Mouse (Mus musculus): ENCODE measurements at regions not wholly inside any gene's neighbourhood (a gene's known extent, or its start where the extent isn't known, plus 50 kb on each side); places are given as distances from the start of the nearest gene placed in this dataset.

DNA sequence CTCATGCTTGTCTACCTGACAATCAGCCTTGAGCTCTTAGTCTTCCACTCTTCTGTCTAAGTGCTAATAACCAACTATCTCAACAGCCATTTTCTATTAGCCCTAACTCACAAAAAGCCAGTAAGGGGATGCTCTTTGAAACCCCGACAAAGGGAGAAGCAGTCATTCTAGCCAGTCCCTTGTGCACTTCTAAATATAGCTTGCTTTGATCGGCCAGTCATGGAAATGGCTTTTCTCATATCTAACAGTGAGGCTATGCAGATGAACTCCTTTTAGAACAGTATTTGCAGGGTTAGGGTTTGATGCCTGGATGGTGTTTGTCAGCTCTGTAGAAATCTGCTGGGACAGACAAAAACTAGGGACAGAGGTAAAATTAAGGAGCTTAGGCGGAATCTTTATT lies 54.5 kb upstream of the Arg1 start:
- Histone ChIP-seq H3K4me2 (replicated peaks) (no peak overlapping the region), H3K27me3 (replicated peaks) (no peaks in the 10 kb centered on the region), H3K9ac (no peak overlapping the region), H3K36me3 (no peaks in the 10 kb centered on the region), H3K27ac (no peak overlapping the region), H3K9me3 (no peaks in the 10 kb centered on the region), H3K4me3 (replicated peaks) (no peak overlapping the region), H3K4me1 (replicated peaks) (no peaks in the 10 kb centered on the region)
- ATAC-seq = no peak
- WGBS = 86% methylated on average over 3 of the region's 3 CpGs
